Mouse (Mus musculus): ENCODE data around the gene 9930021J03Rik. TPM values are rescaled to one million over a fixed set of nuclear protein-coding genes. Genes with fewer than 3 reads are reported as not detected.

9930021J03Rik gene
- polyA plus RNA-seq, 1 experiment from 2014 or later, result 6.0 TPM

- Histone ChIP-seq H3K27ac (replicated peaks) (no peak overlapping the region), H3K36me3 (no peaks in the 10 kb centered on the region), H3K4me1 (replicated peaks) (no peaks in the 10 kb centered on the region), H3K4me3 (no peak overlapping the region), H3K27me3 (no peaks in the 10 kb centered on the region), H3K4me2 (no peak overlapping the region), H3K9me3 (no peaks in the 10 kb centered on the region), H3K9ac (no peak overlapping the region)
- no peak for ATAC-seq (ENCODE audit: low FRiP score, low read depth)
- WGBS, result 84% methylated on average over 6 of the region's 6 CpGs
Observed at GRCm38 (mm10) chr19:29678181-29678778, 127.5 kb downstream of the 9930021J03Rik start.

DNA sequence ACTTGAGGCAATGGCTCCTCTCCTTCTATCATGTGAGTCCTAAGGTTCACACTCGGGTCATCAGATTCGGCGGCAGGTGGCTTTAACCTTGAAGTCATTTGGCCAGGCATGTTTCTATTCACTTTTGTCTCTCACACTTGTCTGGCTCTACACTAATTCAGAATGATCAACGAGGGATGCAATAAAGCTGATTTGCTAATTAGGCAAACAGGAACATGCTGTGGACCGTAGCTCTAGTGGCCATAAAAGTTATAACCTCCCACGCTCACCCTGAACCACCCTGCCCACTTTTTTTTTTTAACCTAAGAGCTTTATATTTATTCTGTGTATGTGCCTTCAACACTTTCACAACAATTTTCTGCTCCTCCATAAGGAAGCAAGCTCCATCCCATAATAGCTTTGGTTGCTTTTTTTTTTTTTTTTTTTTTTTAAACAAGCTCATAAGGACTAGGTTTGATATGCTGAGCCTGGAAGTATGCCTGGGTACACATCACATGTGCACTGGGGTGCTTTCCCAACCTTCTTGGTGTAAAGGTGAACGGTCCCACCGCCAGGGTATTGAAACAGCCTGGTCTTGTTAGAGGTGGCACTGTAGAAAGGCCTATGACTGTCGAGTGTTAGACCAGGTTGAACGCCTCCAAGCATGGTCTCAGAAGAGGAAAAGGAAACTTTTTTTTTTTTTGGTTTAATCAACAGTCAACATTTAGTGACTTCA is 129.2 kb downstream of the 9930021J03Rik start:
- no peak for ATAC-seq (ENCODE audit: low FRiP score, low read depth)
- H3K4me1 ChIP-seq (replicated peaks), result no peaks in the 10 kb centered on the region
- no peaks in the 10 kb centered on the region for H3K36me3 ChIP-seq
- 80% methylated on average over 10 of the region's 10 CpGs for WGBS
- no peak overlapping the region for H3K4me2 ChIP-seq
- no peak overlapping the region for H3K9ac ChIP-seq
- no peaks in the 10 kb centered on the region for H3K27me3 ChIP-seq
- H3K4me3 ChIP-seq, result no peak overlapping the region
- no peaks in the 10 kb centered on the region for H3K9me3 ChIP-seq
- no peak overlapping the region for H3K27ac ChIP-seq (replicated peaks)

GRCm38 (mm10) chr19:29675562-29676078 is 130.2 kb downstream of the 9930021J03Rik start:
- no peak for ATAC-seq (ENCODE audit: low FRiP score, low read depth)
- Histone ChIP-seq H3K4me1 (replicated peaks) (no peaks in the 10 kb centered on the region), H3K4me3 (no peak overlapping the region), H3K27me3 (no peaks in the 10 kb centered on the region), H3K27ac (replicated peaks) (no peak overlapping the region), H3K9me3 (no peaks in the 10 kb centered on the region), H3K4me2 (no peak overlapping the region), H3K36me3 (no peaks in the 10 kb centered on the region), H3K9ac (no peak overlapping the region)
- WGBS, result 73% methylated on average over 9 of the region's 9 CpGs

DNA sequence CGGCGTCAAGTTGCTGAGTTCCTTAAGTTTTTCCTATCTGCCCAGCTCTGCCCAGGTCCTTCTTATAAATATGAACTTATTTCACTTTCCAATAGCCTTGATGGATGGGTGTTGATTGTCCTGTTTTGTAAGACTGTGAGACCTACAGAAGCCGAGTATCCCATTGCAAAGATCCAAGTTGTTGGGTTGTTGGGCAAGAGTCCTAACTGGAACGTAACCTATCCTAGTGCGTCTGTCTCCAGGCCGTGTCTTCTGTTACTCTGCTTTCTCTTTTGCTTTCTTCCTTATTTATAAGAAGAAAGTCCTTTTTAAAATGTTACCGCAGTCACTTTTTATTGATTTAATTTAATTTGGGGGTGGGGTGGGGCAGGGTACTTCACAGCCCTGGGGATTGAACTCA is 130.8 kb downstream of the 9930021J03Rik start:
- H3K27ac ChIP-seq (replicated peaks), result no peak overlapping the region
- H3K27me3 ChIP-seq, result no peaks in the 10 kb centered on the region
- no peak overlapping the region for H3K9ac ChIP-seq
- WGBS, result 93% methylated on average over 7 of the region's 7 CpGs
- H3K4me1 ChIP-seq (replicated peaks), result no peaks in the 10 kb centered on the region
- no peaks in the 10 kb centered on the region for H3K9me3 ChIP-seq
- H3K4me2 ChIP-seq, result no peak overlapping the region
- no peak overlapping the region for H3K4me3 ChIP-seq
- H3K36me3 ChIP-seq, result no peaks in the 10 kb centered on the region
- no peak for ATAC-seq (ENCODE audit: low FRiP score, low read depth)

GRCm38 (mm10) chr19:29672660-29673059 is 133.1 kb downstream of the 9930021J03Rik start:
- Histone ChIP-seq H3K27ac (replicated peaks) (no peak overlapping the region), H3K9ac (no peak overlapping the region), H3K27me3 (no peaks in the 10 kb centered on the region), H3K4me2 (no peak overlapping the region), H3K4me3 (no peak overlapping the region), H3K9me3 (no peaks in the 10 kb centered on the region), H3K36me3 (no peaks in the 10 kb centered on the region), H3K4me1 (replicated peaks) (no peaks in the 10 kb centered on the region)
- WGBS, result 93% methylated on average over 13 of the region's 13 CpGs
- ATAC-seq (ENCODE audit: low FRiP score, low read depth), result no peak

- H3K4me2 ChIP-seq, result no peak overlapping the region
- no peaks in the 10 kb centered on the region for H3K4me1 ChIP-seq (replicated peaks)
- no peak overlapping the region for H3K4me3 ChIP-seq
- no peaks in the 10 kb centered on the region for H3K9me3 ChIP-seq
- no peaks in the 10 kb centered on the region for H3K36me3 ChIP-seq
- H3K27me3 ChIP-seq, result no peaks in the 10 kb centered on the region
- no peak overlapping the region for H3K9ac ChIP-seq
- no peak for ATAC-seq (ENCODE audit: low FRiP score, low read depth)
- no peak overlapping the region for H3K27ac ChIP-seq (replicated peaks)
- WGBS, result 88% methylated on average over 2 of the region's 2 CpGs
Observed at GRCm38 (mm10) chr19:29671160-29671559, 134.6 kb downstream of the 9930021J03Rik start.

GRCm38 (mm10) chr19:29670247-29670646 is 135.5 kb downstream of the 9930021J03Rik start:
- Histone ChIP-seq H3K4me3 (no peak overlapping the region), H3K27ac (replicated peaks) (no peak overlapping the region), H3K4me1 (replicated peaks) (no peaks in the 10 kb centered on the region), H3K27me3 (no peaks in the 10 kb centered on the region), H3K4me2 (no peak overlapping the region), H3K9ac (no peak overlapping the region), H3K36me3 (no peaks in the 10 kb centered on the region), H3K9me3 (no peaks in the 10 kb centered on the region)
- ATAC-seq (ENCODE audit: low FRiP score, low read depth), result no peak
- WGBS, result 90% methylated on average over 6 of the region's 6 CpGs

GRCm38 (mm10) chr19:29668135-29668534 is 137.7 kb downstream of the 9930021J03Rik start:
- Histone ChIP-seq H3K27ac (replicated peaks) (no peak overlapping the region), H3K36me3 (no peaks in the 10 kb centered on the region), H3K27me3 (no peaks in the 10 kb centered on the region), H3K4me3 (no peak overlapping the region), H3K4me2 (no peak overlapping the region), H3K9me3 (no peaks in the 10 kb centered on the region), H3K9ac (no peak overlapping the region), H3K4me1 (replicated peaks) (no peaks in the 10 kb centered on the region)
- no peak for ATAC-seq (ENCODE audit: low FRiP score, low read depth)
- 93% methylated on average over 7 of the region's 7 CpGs for WGBS

GRCm38 (mm10) chr19:29666965-29667594 is 138.7 kb downstream of the 9930021J03Rik start:
- no peak overlapping the region for H3K4me2 ChIP-seq
- no peak overlapping the region for H3K27ac ChIP-seq (replicated peaks)
- no peaks in the 10 kb centered on the region for H3K27me3 ChIP-seq
- WGBS, result 89% methylated on average over 5 of the region's 5 CpGs
- no peaks in the 10 kb centered on the region for H3K36me3 ChIP-seq
- no peak overlapping the region for H3K9ac ChIP-seq
- H3K4me3 ChIP-seq, result no peak overlapping the region
- no peaks in the 10 kb centered on the region for H3K4me1 ChIP-seq (replicated peaks)
- no peak for ATAC-seq (ENCODE audit: low FRiP score, low read depth)
- no peaks in the 10 kb centered on the region for H3K9me3 ChIP-seq

DNA sequence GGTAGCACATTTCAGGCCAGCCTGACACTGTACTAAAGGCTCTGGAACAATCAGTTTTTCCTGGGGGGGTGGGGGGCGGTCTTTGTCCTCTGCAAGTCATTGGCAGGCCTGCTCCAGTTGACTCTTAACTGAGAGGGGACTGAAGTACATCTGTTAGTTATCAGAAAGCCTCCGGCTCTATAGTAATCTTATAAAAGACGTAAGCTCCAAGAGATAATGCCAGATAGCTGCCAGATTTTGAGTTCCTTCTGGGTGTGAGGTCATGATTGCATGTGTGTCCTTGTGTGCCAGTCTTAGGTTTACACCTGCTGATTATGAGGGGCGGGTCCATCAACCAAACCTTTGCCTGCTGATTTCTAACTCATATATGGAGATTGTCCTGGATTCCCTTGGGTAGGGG is 139.6 kb downstream of the 9930021J03Rik start:
- Histone ChIP-seq H3K4me3 (no peak overlapping the region), H3K36me3 (no peaks in the 10 kb centered on the region), H3K4me1 (replicated peaks) (no peaks in the 10 kb centered on the region), H3K27ac (replicated peaks) (no peak overlapping the region), H3K4me2 (no peak overlapping the region), H3K27me3 (no peaks in the 10 kb centered on the region), H3K9me3 (no peaks in the 10 kb centered on the region), H3K9ac (no peak overlapping the region)
- ATAC-seq (ENCODE audit: low FRiP score, low read depth), result no peak
- 81% methylated on average over 4 of the region's 4 CpGs for WGBS

GRCm38 (mm10) chr19:29664934-29665333 is 140.9 kb downstream of the 9930021J03Rik start:
- WGBS, result 86% methylated on average over 5 of the region's 5 CpGs
- no peaks in the 10 kb centered on the region for H3K4me1 ChIP-seq (replicated peaks)
- H3K4me3 ChIP-seq, result no peak overlapping the region
- no peaks in the 10 kb centered on the region for H3K9me3 ChIP-seq
- no peak overlapping the region for H3K4me2 ChIP-seq
- no peak overlapping the region for H3K9ac ChIP-seq
- no peak overlapping the region for H3K27ac ChIP-seq (replicated peaks)
- ATAC-seq (ENCODE audit: low FRiP score, low read depth), result no peak
- no peaks in the 10 kb centered on the region for H3K36me3 ChIP-seq
- H3K27me3 ChIP-seq, result no peaks in the 10 kb centered on the region

Data from hindbrain, embryonic 15.5 days (tissue).